Mouse (Mus musculus): Measurements from ENCODE around the gene Fyn. TPM values are rescaled to one million over a fixed set of nuclear protein-coding genes. Genes with fewer than 3 reads are reported as not detected.

The Fyn gene
- polyA plus RNA-seq, 1 experiment = 76.1 TPM

DNA sequence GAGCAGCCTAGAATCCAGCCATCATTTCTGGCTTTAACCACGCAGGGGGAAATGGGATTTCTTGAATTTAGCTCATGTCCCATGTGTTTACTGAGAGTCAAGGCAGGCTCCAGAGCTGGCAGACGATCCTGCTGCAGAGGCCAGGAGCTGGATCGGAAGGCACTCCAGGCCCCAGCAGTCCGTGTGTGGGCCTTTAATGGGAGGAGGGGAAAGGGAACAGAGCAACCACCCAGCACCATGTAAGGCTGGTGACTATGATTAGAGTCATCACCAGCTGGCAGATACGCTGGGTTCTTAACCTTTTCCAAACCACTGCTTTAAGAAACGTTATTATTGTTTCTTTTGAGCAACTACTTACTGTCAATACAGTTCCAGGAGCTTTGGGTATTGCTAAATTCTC, 246.0 kb downstream of the Fyn start:
- WGBS = 47% methylated on average over 6 of the region's 6 CpGs
- Histone ChIP-seq H3K27ac (ENCODE audit: control insufficient read depth, insufficient read depth, low read length) (no peak overlapping the region), H3K27me3 (ENCODE audit: control insufficient read depth, insufficient read depth, low read length) (no peaks in the 10 kb centered on the region), H3K4me1 (replicated peaks; ENCODE audit: control insufficient read depth, insufficient read depth, low read length) (peaks cover 13% of the 10 kb centered on the region), H3K4me3 (ENCODE audit: control insufficient read depth, insufficient read depth, low read length) (no peak overlapping the region), H3K36me3 (ENCODE audit: control insufficient read depth, insufficient read depth, low read length) (no peaks in the 10 kb centered on the region)
- TF ChIP-seq CTCF (IDR thresholded peaks at IDR 0.05; ENCODE audit: borderline replicate concordance, control insufficient read depth, extremely low read depth, insufficient read depth, low read length, poor library complexity) = no peak
- no peak for TF ChIP-seq POLR2A (IDR thresholded peaks at IDR 0.05; ENCODE audit: control insufficient read depth, extremely low read depth, insufficient read depth, low read length, poor library complexity)
- DNase-seq = no peak

Other genes with a start within 250 kb of the Fyn start
- gene Fam229b, start 234.9 kb upstream of the Fyn start, polyA plus RNA-seq (2012; rRNA removed) = 0.80 and 1.6 TPM in 2 replicates
- 113 and 120 TPM in 2 replicates for gene Tube1, start 234.9 kb upstream of the Fyn start, polyA plus RNA-seq (2012; rRNA removed)
- not detected in 2 replicates for gene Ccn6, start 205.1 kb upstream of the Fyn start, polyA plus RNA-seq (2012; rRNA removed)
- gene Traf3ip2, start 244.1 kb downstream of the Fyn start, polyA plus RNA-seq (2012; rRNA removed) = 20.4 and 21.3 TPM in 2 replicates